11 mouse cellular contexts compared by ENCODE assay signal in genomic region chr17:5165201-5165825, GRCm38 (mm10).
DNase-seq lines count a peak whose midpoint lies in the region; ATAC-seq and TF ChIP-seq lines count a peak whose summit lies in the region.
"Had no signal": no experiment of that assay in that cellular context is flagged by ENCODE, and none has a peak within 500 bp of the region (broad histone marks: within the 10 kb centered on the region; RNA-seq: fewer than 3 reads in every experiment).

No protein-coding gene starts in this region.

- H3K36me3 ChIP-seq in limb, embryonic 13.5 days: no peaks in the 10 kb centered on the region
- H3K36me3 ChIP-seq in limb, embryonic 10.5 days: peaks cover 2% of the 10 kb centered on the region; the same call in 1 of the 2 replicates
- H3K36me3 ChIP-seq in E14TG2a.4 (ENCODE audit: insufficient read depth, low read length): no peaks in the 10 kb centered on the region
- no peaks in the 10 kb centered on the region for H3K36me3 ChIP-seq in kidney, adult 2 months (ENCODE audit: control insufficient read depth, insufficient read depth, low read length)
- H3K36me3 ChIP-seq: heart, embryonic 12.5 days had no signal

- no peaks in the 10 kb centered on the region for H3K27me3 ChIP-seq in limb, embryonic 13.5 days
- H3K27me3 ChIP-seq in limb, embryonic 10.5 days (ENCODE audit: low read depth, poor library complexity, severe bottlenecking): no peaks in the 10 kb centered on the region
- H3K27me3 ChIP-seq in E14TG2a.4 (ENCODE audit: insufficient read depth, low read length): no peaks in the 10 kb centered on the region
- H3K27me3 ChIP-seq in kidney, adult 2 months (replicated peaks; ENCODE audit: control insufficient read depth, insufficient read depth, low read length): no peaks in the 10 kb centered on the region
- H3K27me3 ChIP-seq: heart, embryonic 12.5 days had no signal

- DNase-seq in limb, embryonic 10.5 days (ENCODE audit: low spot score): no peak
- DNase-seq in induced T-regulatory cell, adult 2 months (ENCODE audit: low read depth): peak; percentile 65
- peak; percentile 25 to 29 for DNase-seq in thymus, postnatal 10 days (ENCODE audit: low spot score in 2 of 2)
- DNase-seq in kidney, adult 2 months: no peak
- DNase-seq in spleen, postnatal 10 days (ENCODE audit: low spot score in 2 of 2): no peak
- DNase-seq: adrenal gland, postnatal 10 days; cerebellum, adult 18-20 months had no signal

- H3K4me3 ChIP-seq in limb, embryonic 13.5 days: no peak overlapping the region
- H3K4me3 ChIP-seq in limb, embryonic 10.5 days: no peak overlapping the region
- peak overlapping the region; percentile 24; the same call in 1 of the 2 replicates for H3K4me3 ChIP-seq in E14TG2a.4 (replicated peaks; ENCODE audit: low read length)
- no peak overlapping the region for H3K4me3 ChIP-seq in kidney, adult 2 months (ENCODE audit: insufficient read depth, low read depth, low read length)
- H3K4me3 ChIP-seq: heart, embryonic 12.5 days had no signal

- TF ChIP-seq CTCF in E14TG2a.4 (conservative IDR thresholded peaks at IDR 0.05; ENCODE audit: low read length): no peak
- TF ChIP-seq CTCF in kidney, adult 2 months (conservative IDR thresholded peaks at IDR 0.05; ENCODE audit: insufficient read depth, insufficient read length, low read depth, low read length): no peak

- 79% methylated on average over 15 of the region's 15 CpGs for WGBS in limb, embryonic 13.5 days
- WGBS in limb, embryonic 10.5 days: 88% methylated on average over 15 of the region's 15 CpGs
- WGBS in kidney, adult 2 months: 82% methylated on average over 15 of the region's 15 CpGs

- TF ChIP-seq POLR2A in kidney, adult 2 months (IDR thresholded peaks at IDR 0.05; ENCODE audit: low read depth, low read length): no peak

- no peaks in the 10 kb centered on the region; the same call in 1 of the 2 replicates for H3K9me3 ChIP-seq in limb, embryonic 13.5 days
- no peaks in the 10 kb centered on the region for H3K9me3 ChIP-seq in limb, embryonic 10.5 days (replicated peaks)
- no peaks in the 10 kb centered on the region for H3K9me3 ChIP-seq in E14TG2a.4 (ENCODE audit: low read length)
- H3K9me3 ChIP-seq: heart, embryonic 12.5 days had no signal

- no peak overlapping the region for H3K27ac ChIP-seq in limb, embryonic 13.5 days
- H3K27ac ChIP-seq in limb, embryonic 10.5 days: no peak overlapping the region
- H3K27ac ChIP-seq in kidney, adult 2 months (ENCODE audit: insufficient read depth, low read depth, low read length): no peak overlapping the region
- H3K27ac ChIP-seq: hindbrain, postnatal 0 days had no signal

- H3K4me1 ChIP-seq in limb, embryonic 13.5 days: peaks cover 27% of the 10 kb centered on the region
- H3K4me1 ChIP-seq in limb, embryonic 10.5 days: peaks cover 5% of the 10 kb centered on the region; the same call in 1 of the 2 replicates
- H3K4me1 ChIP-seq in E14TG2a.4 (replicated peaks; ENCODE audit: low read depth, low read length): peaks cover 31% of the 10 kb centered on the region
- peaks cover 25% of the 10 kb centered on the region for H3K4me1 ChIP-seq in kidney, adult 2 months (ENCODE audit: control insufficient read depth, insufficient read depth, low read length)

- ATAC-seq in limb, embryonic 13.5 days (ENCODE audit: low FRiP score, low read depth): peak; percentile 71; the same call in 1 of the 2 replicates
- ATAC-seq: hindbrain, postnatal 0 days had no signal

- no peak overlapping the region for H3K4me2 ChIP-seq in limb, embryonic 13.5 days (replicated peaks)
- H3K4me2 ChIP-seq: heart, embryonic 12.5 days had no signal

- no peak overlapping the region for H3K9ac ChIP-seq in limb, embryonic 13.5 days
- H3K9ac ChIP-seq: heart, embryonic 12.5 days had no signal

Comparison
In these comparisons a context has a peak if more than half of its experiments do, and no peak if none do; other contexts are left out.
1. DNase-seq: peak in induced T-regulatory cell, adult 2 months (single experiment) and thymus, postnatal 10 days (2 of 2); none in limb, embryonic 10.5 days (single experiment), kidney, adult 2 months (single experiment) and spleen, postnatal 10 days (0 of 2).